ENCODE assay signal across 9 mouse cellular contexts in genomic region chr9:78775462-78775861, GRCm38 (mm10).
DNase-seq lines count a peak whose midpoint lies in the region; ATAC-seq and TF ChIP-seq lines count a peak whose summit lies in the region.
"Had no signal": no experiment of that assay in that cellular context is flagged by ENCODE, and none has a peak within 500 bp of the region (broad histone marks: within the 10 kb centered on the region; RNA-seq: fewer than 3 reads in every experiment).

No protein-coding gene starts in this region.

- no peaks in the 10 kb centered on the region for H3K36me3 ChIP-seq in intestine, postnatal 0 days (ENCODE audit: control insufficient read depth, insufficient read depth)
- no peaks in the 10 kb centered on the region for H3K36me3 ChIP-seq in intestine, embryonic 16.5 days (ENCODE audit: control insufficient read depth, insufficient read depth, low read length)
- H3K36me3 ChIP-seq in hindbrain, embryonic 12.5 days, result no peaks in the 10 kb centered on the region
- H3K36me3 ChIP-seq: embryonic facial prominence, embryonic 13.5 days had no signal

- no peaks in the 10 kb centered on the region for H3K4me1 ChIP-seq in intestine, postnatal 0 days (replicated peaks; ENCODE audit: control insufficient read depth, insufficient read depth, low read length)
- no peaks in the 10 kb centered on the region for H3K4me1 ChIP-seq in intestine, embryonic 16.5 days (ENCODE audit: control insufficient read depth, insufficient read depth, low read length)
- no peaks in the 10 kb centered on the region for H3K4me1 ChIP-seq in hindbrain, embryonic 12.5 days
- H3K4me1 ChIP-seq: embryonic facial prominence, embryonic 13.5 days had no signal

- H3K9me3 ChIP-seq in intestine, postnatal 0 days (ENCODE audit: control insufficient read depth), result no peaks in the 10 kb centered on the region
- no peaks in the 10 kb centered on the region for H3K9me3 ChIP-seq in intestine, embryonic 16.5 days (ENCODE audit: control insufficient read depth, low read length)
- H3K9me3 ChIP-seq in hindbrain, embryonic 12.5 days (replicated peaks), result no peaks in the 10 kb centered on the region
- H3K9me3 ChIP-seq: embryonic facial prominence, embryonic 13.5 days had no signal

- H3K4me3 ChIP-seq in intestine, postnatal 0 days (ENCODE audit: low read depth, low read length), result no peak overlapping the region
- H3K4me3 ChIP-seq in intestine, embryonic 16.5 days (ENCODE audit: low read length), result no peak overlapping the region
- no peak overlapping the region for H3K4me3 ChIP-seq in hindbrain, embryonic 12.5 days
- H3K4me3 ChIP-seq: embryonic facial prominence, embryonic 13.5 days had no signal

- no peaks in the 10 kb centered on the region for H3K27me3 ChIP-seq in intestine, postnatal 0 days (replicated peaks; ENCODE audit: control insufficient read depth, insufficient read depth, low read length)
- no peaks in the 10 kb centered on the region for H3K27me3 ChIP-seq in intestine, embryonic 16.5 days (replicated peaks; ENCODE audit: control insufficient read depth, insufficient read depth, low read length)
- no peaks in the 10 kb centered on the region for H3K27me3 ChIP-seq in hindbrain, embryonic 12.5 days
- H3K27me3 ChIP-seq: embryonic facial prominence, embryonic 13.5 days had no signal

- intact Hi-C loops in left cerebral cortex, postnatal 14 days (cut with DNase I), result loop anchor here (2.0 kb wide), 1 partner anchor 945 kb away; no protein-coding TSS in a partner anchor

- no peak overlapping the region for H3K27ac ChIP-seq in intestine, postnatal 0 days (ENCODE audit: low read depth, low read length)
- H3K27ac ChIP-seq in intestine, embryonic 16.5 days (ENCODE audit: low read length), result no peak overlapping the region
- no peak overlapping the region for H3K27ac ChIP-seq in hindbrain, embryonic 12.5 days
- H3K27ac ChIP-seq: embryonic facial prominence, embryonic 13.5 days had no signal

- H3K9ac ChIP-seq in intestine, postnatal 0 days (ENCODE audit: low read depth, low read length), result no peak overlapping the region
- H3K9ac ChIP-seq in intestine, embryonic 16.5 days (ENCODE audit: low read depth, low read length), result no peak overlapping the region
- no peak overlapping the region for H3K9ac ChIP-seq in hindbrain, embryonic 12.5 days
- H3K9ac ChIP-seq: embryonic facial prominence, embryonic 13.5 days had no signal

- WGBS in intestine, postnatal 0 days, result 11% methylated on average over 5 of the region's 5 CpGs
- 13% methylated on average over 5 of the region's 5 CpGs for WGBS in intestine, embryonic 16.5 days
- 18% methylated on average over 5 of the region's 5 CpGs for WGBS in hindbrain, embryonic 12.5 days

- no peak for ATAC-seq in intestine, postnatal 0 days
- ATAC-seq in intestine, embryonic 16.5 days, result no peak
- peak; percentile 26; the same call in 1 of the 2 replicates for ATAC-seq in hindbrain, embryonic 12.5 days (ENCODE audit: low FRiP score)

- TF ChIP-seq CTCF in intestine, postnatal 0 days (IDR thresholded peaks at IDR 0.05; ENCODE audit: low read depth), result peak; percentile 84

- H3K4me2 ChIP-seq in intestine, postnatal 0 days (replicated peaks; ENCODE audit: low read depth), result no peak overlapping the region
- no peak overlapping the region for H3K4me2 ChIP-seq in intestine, embryonic 16.5 days (ENCODE audit: low read depth, low read length)
- no peak overlapping the region for H3K4me2 ChIP-seq in hindbrain, embryonic 12.5 days (replicated peaks)
- H3K4me2 ChIP-seq: embryonic facial prominence, embryonic 13.5 days had no signal

- DNase-seq in NIH3T3 (ENCODE audit: low read depth), result peak; percentile 66
- peak; percentile 76 for DNase-seq in embryo, embryonic 10.5 days (ENCODE audit: low spot score)
- DNase-seq in left cerebral cortex, postnatal 14 days (ENCODE audit: low spot score in 2 of 2), result peak; percentile 33 to 64
- peak; percentile 3 for DNase-seq in naive thymus-derived CD4-positive, alpha-beta T cell, adult 2 months (ENCODE audit: low read depth)
- DNase-seq in c-Kit-positive CD71-positive TER-119-positive erythroid progenitor cells, embryonic 14.5 days (ENCODE audit: low spot score), result no peak
